Mouse (Mus musculus) cerebellum, adult 2 months (tissue): ENCODE results near the gene Tm4sf20.

Source experiments
- CTCF ChIP-seq: fragments of 200-500 bp; IDR thresholded peaks from 2 replicates; pipeline ENCODE4 v1.5.1; 2011; ENCODE audit warnings: low read depth, mild to moderate bottlenecking, control low read depth, low read length, moderate library complexity, borderline replicate concordance; ENCODE audit not compliant: insufficient read depth
- POLR2A ChIP-seq: fragments of 200-500 bp; IDR thresholded peaks from 2 replicates; pipeline ENCODE4 v1.6.1; 2011; ENCODE audit warnings: low read length, control low read depth, borderline replicate concordance; ENCODE audit not compliant: insufficient read depth

DNA sequence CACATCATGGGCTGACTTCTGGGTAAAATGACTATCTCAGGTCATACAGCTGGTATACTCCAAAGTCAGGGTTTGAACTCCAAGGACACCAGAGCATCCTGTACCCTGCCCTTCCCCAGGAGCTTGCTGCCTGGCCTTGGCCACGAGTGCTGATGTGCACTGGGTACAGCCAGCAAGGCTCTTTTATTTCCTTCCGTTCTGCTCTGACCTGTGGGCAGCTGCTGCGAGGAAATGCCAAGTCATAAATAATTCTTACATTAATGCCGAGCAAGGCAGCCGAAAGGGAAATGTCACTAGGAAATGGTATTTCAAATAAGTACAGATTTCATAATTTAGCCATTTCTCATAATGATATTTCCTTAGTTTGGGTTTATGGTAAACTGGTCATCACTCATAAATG lies 30.0 kb upstream of the Tm4sf20 start:
- TF ChIP-seq CTCF: no peak
- TF ChIP-seq POLR2A: no peak
